Mouse (Mus musculus): ENCODE results near the gene Slc7a3. TPM values are rescaled to one million over a fixed set of nuclear protein-coding genes. Genes with fewer than 3 reads are reported as not detected.
"Not testable (repeated sequence)": the region's sequence is repeated elsewhere in the genome, so short reads cannot be mapped to it uniquely, and the experiment has no call there.

The Slc7a3 gene
- total RNA-seq (2017), result not detected in 3 replicates

GRCm38 (mm10) chrX:101085920-101086319, at the start of gene Slc7a3:
Gene Slc7a3 (minus strand): TSS chrX:101086020.
- ATAC-seq (replicated peaks; ENCODE audit: insufficient number of reproducible peaks, low FRiP score, low TSS enrichment, poor library complexity, severe bottlenecking), result no peak

- no peak for ATAC-seq (replicated peaks; ENCODE audit: insufficient number of reproducible peaks, low FRiP score, low TSS enrichment, poor library complexity, severe bottlenecking)
These were observed 46.4 kb upstream of the Slc7a3 start for GRCm38 (mm10) chrX:101131992-101132791.

- ATAC-seq (replicated peaks; ENCODE audit: insufficient number of reproducible peaks, low FRiP score, low TSS enrichment, poor library complexity, severe bottlenecking), result no peak
These were observed 45.2 kb upstream of the Slc7a3 start for GRCm38 (mm10) chrX:101131001-101131400.

- no peak for ATAC-seq (replicated peaks; ENCODE audit: insufficient number of reproducible peaks, low FRiP score, low TSS enrichment, poor library complexity, severe bottlenecking)
These were observed 42.7 kb upstream of the Slc7a3 start for GRCm38 (mm10) chrX:101128559-101128958.

- ATAC-seq (replicated peaks; ENCODE audit: insufficient number of reproducible peaks, low FRiP score, low TSS enrichment, poor library complexity, severe bottlenecking), result no peak
These were observed 41.2 kb upstream of the Slc7a3 start for GRCm38 (mm10) chrX:101126977-101127376.

GRCm38 (mm10) chrX:101126474-101126955, 40.7 kb upstream of the Slc7a3 start:
- no peak for ATAC-seq (replicated peaks; ENCODE audit: insufficient number of reproducible peaks, low FRiP score, low TSS enrichment, poor library complexity, severe bottlenecking)

GRCm38 (mm10) chrX:101120546-101120945, 34.7 kb upstream of the Slc7a3 start:
- no peak for ATAC-seq (replicated peaks; ENCODE audit: insufficient number of reproducible peaks, low FRiP score, low TSS enrichment, poor library complexity, severe bottlenecking)

- not testable (repeated sequence) for ATAC-seq (replicated peaks; ENCODE audit: insufficient number of reproducible peaks, low FRiP score, low TSS enrichment, poor library complexity, severe bottlenecking)
These were observed 609 bp downstream of the Slc7a3 start for GRCm38 (mm10) chrX:101085211-101085610.

- no peak for ATAC-seq (replicated peaks; ENCODE audit: insufficient number of reproducible peaks, low FRiP score, low TSS enrichment, poor library complexity, severe bottlenecking)
These were observed 1.6 kb downstream of the Slc7a3 start for GRCm38 (mm10) chrX:101084192-101084591.

GRCm38 (mm10) chrX:101065245-101065644, 20.6 kb downstream of the Slc7a3 start:
- ATAC-seq (replicated peaks; ENCODE audit: insufficient number of reproducible peaks, low FRiP score, low TSS enrichment, poor library complexity, severe bottlenecking), result no peak

GRCm38 (mm10) chrX:101063503-101063902, 22.3 kb downstream of the Slc7a3 start:
- no peak for ATAC-seq (replicated peaks; ENCODE audit: insufficient number of reproducible peaks, low FRiP score, low TSS enrichment, poor library complexity, severe bottlenecking)

- no peak for ATAC-seq (replicated peaks; ENCODE audit: insufficient number of reproducible peaks, low FRiP score, low TSS enrichment, poor library complexity, severe bottlenecking)
These were observed 26.3 kb downstream of the Slc7a3 start, which contains the start of gene Tex11 for GRCm38 (mm10) chrX:101059541-101059940. Gene Tex11 (minus strand): TSS chrX:101059667.

Other genes with a start within 250 kb of the Slc7a3 start
- 0.21 TPM in 1 of 3 replicates, not detected in the others for gene Tex11, start 26.4 kb downstream of the Slc7a3 start, total RNA-seq (2017)
- gene Snx12, start 136.5 kb upstream of the Slc7a3 start, total RNA-seq (2017), result 47.5 to 52.9 TPM (median 49.3 TPM) in 3 replicates
- gene Foxo4, start 168.5 kb upstream of the Slc7a3 start, total RNA-seq (2017), result 14.0 to 20.8 TPM (median 14.5 TPM) in 3 replicates
- gene Gm614, start 178.0 kb upstream of the Slc7a3 start, total RNA-seq (2017), result 10.8 to 15.8 TPM (median 13.4 TPM) in 3 replicates
- 206 to 400 TPM (median 270 TPM) in 3 replicates for gene Il2rg, start 182.2 kb upstream of the Slc7a3 start, total RNA-seq (2017)
- not detected in 3 replicates for gene Gm20489, start 183.0 kb upstream of the Slc7a3 start, total RNA-seq (2017)
- 42.5 to 73.8 TPM (median 57.7 TPM) in 3 replicates for gene Med12, start 188.0 kb upstream of the Slc7a3 start, total RNA-seq (2017)
- gene Nlgn3, start 213.1 kb upstream of the Slc7a3 start, total RNA-seq (2017), result 1.2 TPM in 1 of 3 replicates, not detected in the others

Data from monocyte, adult 5-6 weeks (primary cell).